Mouse (Mus musculus) midbrain, embryonic 11.5 days (tissue): Measurements from ENCODE around the gene Hist2h2be. TPM values are rescaled to one million over a fixed set of nuclear protein-coding genes. Genes with fewer than 3 reads are reported as not detected.
"Not testable (repeated sequence)": the region's sequence is repeated elsewhere in the genome, so short reads cannot be mapped to it uniquely, and the experiment has no call there.

Experiments
- ATAC-seq: fragments of 200-750 bp; cut with Nextera tagmentation; 2 replicates; pipeline ENCODE4 v1.8.0; 2017; ENCODE audit warnings: moderate TSS enrichment, moderate library complexity; ENCODE audit not compliant: low FRiP score
- DNase-seq: peaks from one replicate; pipeline ENCODE4 v3.0.0; 2015; ENCODE audit warnings: low spot score; ENCODE audit errors: missing footprints
- H3K27ac ChIP-seq: fragments of 300-500 bp; sonication (generic); 2 replicates; pipeline ENCODE4 v1.5.1; 2014; ENCODE audit warnings: low read depth, low read length
- H3K27me3 ChIP-seq: fragments of 300-500 bp; sonication (generic); 2 replicates; pipeline ENCODE4 v1.6.1; 2014; ENCODE audit warnings: mild to moderate bottlenecking, low read length, moderate library complexity, mixed read lengths; ENCODE audit not compliant: control insufficient read depth, insufficient read depth
- H3K36me3 ChIP-seq: fragments of 300-500 bp; sonication (generic); 2 replicates; pipeline ENCODE4 v1.6.1; 2014; ENCODE audit warnings: mild to moderate bottlenecking, low read length, moderate library complexity, mixed read lengths; ENCODE audit not compliant: control insufficient read depth, insufficient read depth
- H3K4me1 ChIP-seq: fragments of 300-500 bp; sonication (generic); 2 replicates; pipeline ENCODE4 v1.6.1; 2014; ENCODE audit warnings: low read length; ENCODE audit not compliant: control insufficient read depth, insufficient read depth
- H3K4me2 ChIP-seq: fragments of 300-500 bp; sonication (generic); 2 replicates; pipeline ENCODE4 v1.6.1; 2014; ENCODE audit warnings: mild to moderate bottlenecking, moderate library complexity
- H3K4me3 ChIP-seq: fragments of 300-500 bp; sonication (generic); 2 replicates; pipeline ENCODE4 v1.5.1; 2014; ENCODE audit warnings: low read depth, low read length
- H3K9ac ChIP-seq: fragments of 300-500 bp; sonication (generic); 2 replicates; pipeline ENCODE4 v1.6.1; 2014; ENCODE audit warnings: low read length
- H3K9me3 ChIP-seq: fragments of 300-500 bp; sonication (generic); 2 replicates; pipeline ENCODE4 v1.6.1; 2016; ENCODE audit warnings: low read length; ENCODE audit not compliant: control insufficient read depth
- WGBS: fragments of 180-500 bp; shearing (Covaris S2); extraction: QIAGEN DNeasy Blood & Tissue Kit; methylation state at CpG from one replicate; pipeline ENCODE4 v1.1.7; 2014; 5-methylcytosine and 5-hydroxymethylcytosine counted together
- polyA plus RNA-seq: library from polyadenylated mRNA; unstranded; fragments of >200 nt; fragmentation: Nextera tagmentation; extraction: Ambion mirVana; gene quantifications from 2 replicates; pipeline ENCODE4 v1.2.1, GENCODE M21; 2014

Gene Hist2h2be
- polyA plus RNA-seq, 1 experiment from 2014 or later, result 15.0 TPM

GRCm38 (mm10) chr3:96197129-96197749 lies 23.7 kb upstream of the Hist2h2be start:
- H3K4me2 ChIP-seq, result peak overlapping the region; percentile 96
- H3K36me3 ChIP-seq, result no peaks in the 10 kb centered on the region; the same call in 1 of the 2 replicates
- H3K27ac ChIP-seq, result peak overlapping the region; percentile 88
- no peaks in the 10 kb centered on the region for H3K27me3 ChIP-seq
- H3K9ac ChIP-seq, result peak overlapping the region; percentile 96
- H3K4me3 ChIP-seq, result peak overlapping the region; percentile 62
- DNase-seq (peak; percentile 98), ATAC-seq (peak; percentile 95)
- under 1% methylated on average over 50 of the region's 50 CpGs for WGBS
- no peaks in the 10 kb centered on the region; the same call in 1 of the 2 replicates for H3K9me3 ChIP-seq
- peaks cover 11% of the 10 kb centered on the region for H3K4me1 ChIP-seq

- Histone ChIP-seq H3K4me2 (peak overlapping the region; percentile 96), H3K27ac (no peak overlapping the region), H3K4me3 (peak overlapping the region; percentile 13; the same call in 1 of the 2 replicates), H3K9ac (peak overlapping the region; percentile 52), H3K36me3 (no peaks in the 10 kb centered on the region; the same call in 1 of the 2 replicates), H3K27me3 (no peaks in the 10 kb centered on the region), H3K4me1 (peaks cover 11% of the 10 kb centered on the region), H3K9me3 (no peaks in the 10 kb centered on the region; the same call in 1 of the 2 replicates)
- ATAC-seq (peak; percentile 1; the same call in 1 of the 2 replicates), DNase-seq (peak; percentile 89)
- 11% methylated on average over 6 of the region's 6 CpGs for WGBS
Observed at GRCm38 (mm10) chr3:96198181-96198580, 22.7 kb upstream of the Hist2h2be start.

- not testable (repeated sequence) for H3K4me3 ChIP-seq, DNase-seq, H3K9me3 ChIP-seq, H3K4me2 ChIP-seq, H3K27ac ChIP-seq, H3K36me3 ChIP-seq, H3K9ac ChIP-seq, H3K27me3 ChIP-seq, ATAC-seq
- WGBS, result 27% methylated on average over 6 of the region's 8 CpGs
- H3K4me1 ChIP-seq, result peaks cover 11% of the 10 kb centered on the region
Observed at GRCm38 (mm10) chr3:96198601-96199251, 22.2 kb upstream of the Hist2h2be start.

- Histone ChIP-seq H3K27me3 (no peaks in the 10 kb centered on the region), H3K36me3 (no peaks in the 10 kb centered on the region; the same call in 1 of the 2 replicates), H3K27ac (no peak overlapping the region), H3K4me1 (peaks cover 11% of the 10 kb centered on the region), H3K9me3 (no peaks in the 10 kb centered on the region; the same call in 1 of the 2 replicates), H3K9ac (no peak overlapping the region), H3K4me3 (no peak overlapping the region), H3K4me2 (no peak overlapping the region)
- ATAC-seq (no peak), DNase-seq (no peak)
- 73% methylated on average over 2 of the region's 2 CpGs for WGBS
Observed at GRCm38 (mm10) chr3:96199731-96200130, 21.2 kb upstream of the Hist2h2be start.

- DNase-seq (no peak), ATAC-seq (no peak)
- Histone ChIP-seq H3K27ac (no peak overlapping the region), H3K4me1 (no peaks in the 10 kb centered on the region), H3K4me3 (no peak overlapping the region), H3K27me3 (no peaks in the 10 kb centered on the region), H3K4me2 (no peak overlapping the region), H3K9me3 (no peaks in the 10 kb centered on the region), H3K36me3 (no peaks in the 10 kb centered on the region), H3K9ac (no peak overlapping the region)
- 89% methylated on average over 3 of the region's 3 CpGs for WGBS
Observed at GRCm38 (mm10) chr3:96207819-96208218, 13.1 kb upstream of the Hist2h2be start.

GRCm38 (mm10) chr3:96209242-96209641 lies 11.7 kb upstream of the Hist2h2be start:
- 18% methylated on average over 15 of the region's 15 CpGs for WGBS
- no peak for ATAC-seq

GRCm38 (mm10) chr3:96219191-96219641 lies 1.7 kb upstream of the Hist2h2be start:
- Histone ChIP-seq H3K27me3 (no peaks in the 10 kb centered on the region), H3K4me2 (peak overlapping the region; percentile 85), H3K27ac (peak overlapping the region; percentile 96), H3K4me1 (peaks cover 19% of the 10 kb centered on the region), H3K9me3 (no peaks in the 10 kb centered on the region), H3K9ac (peak overlapping the region; percentile 94), H3K36me3 (no peaks in the 10 kb centered on the region), H3K4me3 (peak overlapping the region; percentile 60)
- DNase-seq (peak; percentile 95), ATAC-seq (peak; percentile 26; the same call in 1 of the 2 replicates)
- WGBS, result under 1% methylated on average over 12 of the region's 12 CpGs

More at GRCm38 (mm10) chr3:96209242-96209641, 11.7 kb upstream of the Hist2h2be start:
- Histone ChIP-seq H3K9me3 (no peaks in the 10 kb centered on the region), H3K4me1 (no peaks in the 10 kb centered on the region), H3K36me3 (no peaks in the 10 kb centered on the region), H3K4me3 (no peak overlapping the region), H3K9ac (no peak overlapping the region), H3K4me2 (no peak overlapping the region), H3K27me3 (no peaks in the 10 kb centered on the region), H3K27ac (no peak overlapping the region)
- DNase-seq, result no peak

- ATAC-seq (peak; percentile 89), DNase-seq (peak; percentile 98)
- H3K4me1 ChIP-seq, result peaks cover 19% of the 10 kb centered on the region
Observed at GRCm38 (mm10) chr3:96219661-96220130, 1.2 kb upstream of the Hist2h2be start, which contains the start of the genes Bola1 and Hist2h2ab. TSS of gene Bola1 (minus strand) at chr3:96219709. TSS of gene Hist2h2ab (plus strand) at chr3:96219865.

More at GRCm38 (mm10) chr3:96219661-96220130, 1.2 kb upstream of the Hist2h2be start, which contains the start of the genes Bola1 and Hist2h2ab:
- no peaks in the 10 kb centered on the region for H3K9me3 ChIP-seq
- WGBS, result 0% methylated on average over 37 of the region's 37 CpGs
- H3K4me3 ChIP-seq, result peak within 1 kb of the TSS; percentile 60
- peak within 1 kb of the TSS; percentile 85 for H3K4me2 ChIP-seq
- H3K36me3 ChIP-seq, result no peaks in the 10 kb centered on the region
- H3K27me3 ChIP-seq, result no peaks in the 10 kb centered on the region
- H3K27ac ChIP-seq, result peak within 1 kb of the TSS; percentile 96
- peak within 1 kb of the TSS; percentile 94 for H3K9ac ChIP-seq
